Mouse (Mus musculus) heart, postnatal 0 days (tissue): ENCODE data around the gene E130311K13Rik. TPM values are rescaled to one million over a fixed set of nuclear protein-coding genes. Genes with fewer than 3 reads are reported as not detected.

Experiments used
- ATAC-seq: fragments of 200-750 bp; cut with Nextera tagmentation; 2 replicates; pipeline ENCODE4 v1.8.0; 2017; ENCODE audit warnings: low read depth, moderate number of reproducible peaks, moderate library complexity; ENCODE audit not compliant: insufficient read depth
- DNase-seq: peaks from one replicate; pipeline ENCODE4 v3.0.0-alpha.2; 2016; ENCODE audit warnings: low spot score
- H3K27ac ChIP-seq: fragments of 300-500 bp; sonication (generic); 2 replicates; pipeline ENCODE4 v1.5.1; 2014; ENCODE audit warnings: low read depth, mild to moderate bottlenecking
- H3K27me3 ChIP-seq: fragments of 300-500 bp; sonication (generic); 2 replicates; pipeline ENCODE4 v1.6.1; 2014; ENCODE audit warnings: low read length, mixed read lengths; ENCODE audit not compliant: control insufficient read depth, insufficient read depth
- H3K36me3 ChIP-seq: fragments of 300-500 bp; sonication (generic); replicated peaks from 2 replicates; pipeline ENCODE4 v1.6.1; 2014; ENCODE audit warnings: low read length, mixed read lengths; ENCODE audit not compliant: control insufficient read depth, insufficient read depth
- H3K4me1 ChIP-seq: fragments of 300-500 bp; sonication (generic); 2 replicates; pipeline ENCODE4 v1.6.1; 2014; ENCODE audit warnings: antibody characterized with exemption; ENCODE audit not compliant: control insufficient read depth, insufficient read depth
- H3K4me2 ChIP-seq: fragments of 300-500 bp; sonication (generic); 2 replicates; pipeline ENCODE4 v1.6.1; 2014; ENCODE audit warnings: low read depth, mild to moderate bottlenecking, low read length, moderate library complexity
- H3K4me3 ChIP-seq: fragments of 300-500 bp; sonication (generic); 2 replicates; pipeline ENCODE4 v1.5.1; 2014; ENCODE audit warnings: low read depth, low read length
- H3K9ac ChIP-seq: fragments of 300-500 bp; sonication (generic); replicated peaks from 2 replicates; pipeline ENCODE4 v1.6.1; 2014; ENCODE audit warnings: low read depth, low read length, mixed read lengths
- H3K9me3 ChIP-seq: fragments of 300-500 bp; sonication (generic); replicated peaks from 2 replicates; pipeline ENCODE4 v1.6.1; 2016; ENCODE audit warnings: low read length; ENCODE audit not compliant: control insufficient read depth
- CTCF ChIP-seq: IDR thresholded peaks from 2 replicates; pipeline ENCODE4 v1.5.1; 2016; ENCODE audit warnings: antibody characterized with exemption, control low read depth, low read depth
- EP300 ChIP-seq: IDR thresholded peaks from 2 replicates; pipeline ENCODE4 v1.6.1; 2016; ENCODE audit warnings: antibody characterized with exemption, low read depth
- WGBS: fragments of 180-500 bp; shearing (Covaris S2); extraction: QIAGEN DNeasy Blood & Tissue Kit; methylation state at CpG from one replicate; pipeline ENCODE4 v1.1.7; 2014; 5-methylcytosine and 5-hydroxymethylcytosine counted together
- polyA plus RNA-seq: library from polyadenylated mRNA; unstranded; fragments of >200 nt; fragmentation: Nextera tagmentation; extraction: Ambion mirVana; gene quantifications from 2 replicates; pipeline ENCODE4 v1.2.1, GENCODE M21; 2015
- total RNA-seq: library from RNA; depleted of rRNA; stranded (reverse); fragments of >200 nt; gene quantifications from 2 replicates; pipeline ENCODE4 v1.2.3, GENCODE M21; 2014; ENCODE audit warnings: low replicate concordance; rRNA removed

The E130311K13Rik gene
- total RNA-seq: 2.4 and 3.1 TPM in 2 replicates
- polyA plus RNA-seq: 6.0 and 7.3 TPM in 2 replicates

DNA sequence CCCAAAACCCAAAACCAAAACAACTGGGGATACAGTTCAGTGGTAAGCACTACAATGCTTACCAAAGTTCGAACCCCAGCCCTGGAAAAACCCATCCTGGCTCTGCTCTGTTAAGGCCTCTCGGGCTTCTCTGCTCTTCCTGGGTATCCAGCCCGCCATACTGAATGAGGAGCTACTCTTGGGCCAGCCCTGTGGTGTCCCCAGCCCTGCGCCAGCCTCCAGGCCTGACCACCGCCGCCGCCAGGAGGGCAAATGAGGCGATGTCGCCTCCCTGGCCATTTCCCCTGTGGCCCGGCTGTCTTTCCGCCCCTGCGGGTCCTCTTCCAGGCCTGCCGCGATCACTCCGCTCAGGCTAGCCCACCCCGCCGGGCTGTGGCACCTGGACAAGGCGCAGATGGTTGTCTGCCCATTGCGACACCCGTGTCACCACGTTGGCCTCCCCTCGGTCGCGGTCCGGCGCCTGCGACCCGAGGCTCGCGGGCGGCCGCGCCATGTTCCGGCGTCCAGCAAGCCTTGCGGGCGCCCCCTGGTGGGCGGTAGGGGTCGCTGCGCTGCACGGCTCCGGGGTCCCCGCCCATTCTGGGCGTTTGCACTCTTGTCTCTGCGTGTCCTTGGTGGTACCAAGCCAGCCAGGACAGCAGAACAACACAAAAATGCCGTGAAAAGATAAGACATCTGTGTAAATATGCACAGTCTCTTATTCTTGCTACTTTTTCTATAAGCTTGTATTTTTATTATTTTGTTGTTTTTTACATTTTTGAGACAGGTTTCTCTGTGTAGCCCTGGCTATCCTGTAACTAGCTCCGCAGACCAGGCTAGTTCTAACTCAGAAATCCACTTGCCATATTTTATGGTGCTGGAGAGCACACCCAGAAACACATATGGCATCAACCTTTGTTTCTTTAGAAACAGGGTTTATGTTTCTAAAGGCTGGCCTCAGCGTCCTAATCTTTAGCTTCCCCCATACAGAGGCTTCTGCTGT, at the start of gene E130311K13Rik:
Gene E130311K13Rik (minus strand): TSS at position 595 of the 982 bp plus-strand sequence.
- ATAC-seq (peak; percentile 96), DNase-seq (peak; percentile 84)
- H3K9me3 ChIP-seq: no peaks in the 10 kb centered on the region
- H3K9ac ChIP-seq: peak within 1 kb of the TSS; percentile 78
- no peaks in the 10 kb centered on the region for H3K36me3 ChIP-seq
- H3K27me3 ChIP-seq: no peaks in the 10 kb centered on the region
- peak within 1 kb of the TSS; percentile 66 for H3K4me2 ChIP-seq
- H3K4me1 ChIP-seq: no peaks in the 10 kb centered on the region
- TF ChIP-seq CTCF: peak; percentile 76
- no peak for TF ChIP-seq EP300
- 4% methylated on average over 48 of the region's 48 CpGs for WGBS
- peak within 1 kb of the TSS; percentile 90 for H3K27ac ChIP-seq
- H3K4me3 ChIP-seq: peak within 1 kb of the TSS; percentile 69

DNA sequence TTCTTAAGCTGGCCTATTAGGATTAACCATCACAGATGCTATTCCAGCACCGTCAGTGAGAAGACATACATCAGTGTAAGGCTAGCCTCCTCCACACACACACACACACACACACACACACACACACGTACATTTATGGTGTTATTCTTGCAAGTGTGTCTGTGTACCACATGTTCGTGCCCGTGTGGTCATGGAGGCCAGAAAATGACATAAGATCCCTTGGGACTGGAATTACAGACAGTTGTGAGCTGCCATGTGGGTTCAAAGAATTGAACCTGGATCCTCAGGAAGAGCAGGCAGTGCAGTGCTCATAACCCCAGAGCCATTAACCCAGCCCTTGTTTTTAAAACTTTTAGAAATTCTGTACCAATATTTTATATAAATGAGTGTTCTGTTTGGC, 48.6 kb upstream of the E130311K13Rik start:
- Histone ChIP-seq H3K4me1 (peaks cover 20% of the 10 kb centered on the region), H3K9me3 (no peaks in the 10 kb centered on the region), H3K36me3 (peaks cover 18% of the 10 kb centered on the region), H3K27me3 (no peaks in the 10 kb centered on the region), H3K4me2 (no peak overlapping the region), H3K4me3 (no peak overlapping the region), H3K27ac (no peak overlapping the region), H3K9ac (no peak overlapping the region)
- no peak for ATAC-seq
- no peak for DNase-seq
- TF ChIP-seq CTCF (no peak), EP300 (no peak)
- WGBS: 74% methylated on average over 4 of the region's 4 CpGs

DNA sequence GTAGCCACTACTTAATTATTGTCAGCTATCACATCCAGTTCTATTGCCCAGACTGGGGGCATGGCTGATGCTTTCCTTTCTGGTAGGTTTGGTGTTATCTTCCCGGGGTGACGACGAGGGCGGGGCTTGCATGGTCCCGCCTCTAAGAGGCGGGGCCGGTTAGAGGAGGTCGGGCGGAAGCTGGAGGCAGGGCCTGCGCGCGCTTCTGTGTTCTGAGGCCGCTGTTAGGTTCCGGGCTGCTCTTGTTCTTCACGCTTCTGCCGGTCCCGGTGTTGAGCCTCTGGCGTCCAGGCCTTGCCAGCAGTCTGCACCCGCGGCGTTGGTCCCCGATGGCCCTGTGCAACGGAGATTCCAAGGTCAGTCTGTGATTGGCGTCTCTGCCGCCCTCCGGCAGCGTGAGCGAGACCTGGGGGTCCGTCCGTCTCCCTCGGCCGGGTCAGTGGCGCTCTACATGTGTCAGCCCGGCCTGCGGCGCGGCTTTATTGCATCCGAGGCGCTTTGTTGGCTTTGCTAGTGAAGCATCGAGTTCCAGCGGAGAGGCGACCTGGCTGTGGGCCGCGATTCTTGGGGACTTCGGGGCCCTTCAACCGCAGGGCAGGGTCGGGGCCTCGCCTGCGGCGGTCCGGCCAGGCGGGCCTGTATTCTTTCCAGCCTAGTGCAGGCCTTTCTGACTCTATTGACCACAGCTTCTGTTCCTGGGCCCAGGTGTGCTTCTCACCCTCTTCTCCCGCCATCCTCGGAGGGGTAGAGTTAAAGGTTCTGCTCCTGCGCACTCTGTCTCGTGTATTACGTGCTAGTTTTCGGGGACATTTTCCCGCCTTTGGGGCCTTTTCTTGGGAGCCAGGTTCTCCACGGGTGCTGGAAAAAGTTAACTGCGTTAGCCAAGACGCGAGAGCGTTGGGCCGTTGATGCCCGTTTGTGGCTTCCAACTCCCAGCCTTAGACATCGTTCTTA, 47.0 kb upstream of the E130311K13Rik start, which contains the start of gene Gmps:
Gene Gmps (plus strand): TSS at position 152 of the 954 bp plus-strand sequence.
- under 1% methylated on average over 67 of the region's 67 CpGs for WGBS
- TF ChIP-seq EP300: no peak
- no peak for TF ChIP-seq CTCF
- Histone ChIP-seq H3K27me3 (no peaks in the 10 kb centered on the region), H3K9me3 (no peaks in the 10 kb centered on the region), H3K4me2 (peak within 1 kb of the TSS; percentile 75), H3K36me3 (peaks cover 8% of the 10 kb centered on the region), H3K4me3 (peak within 1 kb of the TSS; percentile 89), H3K4me1 (peaks cover 20% of the 10 kb centered on the region), H3K27ac (peak within 1 kb of the TSS; percentile 98), H3K9ac (peak within 1 kb of the TSS; percentile 84)
- DNase-seq (peak; percentile 93), ATAC-seq (peak; percentile 100)

DNA sequence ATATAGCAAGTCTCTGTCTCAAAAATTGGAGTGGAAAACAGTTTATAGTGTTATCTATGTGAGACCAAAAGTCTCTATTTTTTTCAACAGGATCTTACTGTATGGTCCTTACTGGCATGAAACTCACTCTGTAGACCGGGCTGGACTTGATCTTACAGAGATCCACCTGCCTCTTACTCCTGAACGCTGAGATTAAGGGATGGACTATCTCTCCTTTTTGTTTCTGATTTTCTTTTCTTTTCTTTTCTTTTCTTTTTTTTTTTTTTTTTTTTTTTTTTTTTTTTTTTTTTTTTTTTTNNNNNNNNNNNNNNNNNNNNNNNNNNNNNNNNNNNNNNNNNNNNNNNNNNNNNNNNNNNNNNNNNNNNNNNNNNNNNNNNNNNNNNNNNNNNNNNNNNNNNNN, 36.7 kb upstream of the E130311K13Rik start:
- H3K4me3 ChIP-seq: no peak overlapping the region
- no peaks in the 10 kb centered on the region for H3K36me3 ChIP-seq
- peaks cover 15% of the 10 kb centered on the region for H3K4me1 ChIP-seq
- no peaks in the 10 kb centered on the region for H3K9me3 ChIP-seq
- no peak overlapping the region for H3K27ac ChIP-seq
- no peak overlapping the region for H3K4me2 ChIP-seq
- no peak overlapping the region for H3K9ac ChIP-seq
- TF ChIP-seq CTCF (no peak), EP300 (no peak)
- no peak for ATAC-seq
- WGBS: 74% methylated on average over 2 of the region's 2 CpGs
- H3K27me3 ChIP-seq: 0 out of 2 replicates have a peak, but pooled peaks cover 4% of the 10 kb centered on the region
- DNase-seq: no peak

DNA sequence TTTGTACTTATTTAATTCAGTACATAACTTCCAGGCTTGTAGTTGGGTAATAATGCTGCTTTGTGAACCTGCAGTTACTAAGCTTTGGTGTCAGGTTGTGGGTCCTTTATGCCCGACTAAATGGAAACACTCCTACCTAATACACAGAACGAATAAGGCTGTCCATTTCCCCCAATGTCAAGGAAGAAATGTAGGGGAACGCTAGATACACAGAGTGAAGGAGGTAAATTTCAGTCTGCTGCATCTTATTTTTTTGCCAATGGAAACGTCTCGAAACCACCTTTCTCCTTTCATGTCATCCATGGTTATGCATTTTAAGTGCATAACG, 35.6 kb upstream of the E130311K13Rik start:
- Histone ChIP-seq H3K36me3 (no peaks in the 10 kb centered on the region), H3K4me1 (peaks cover 15% of the 10 kb centered on the region), H3K27me3 (0 out of 2 replicates have a peak, but pooled peaks cover 4% of the 10 kb centered on the region), H3K4me2 (peak overlapping the region; percentile 38), H3K9me3 (no peaks in the 10 kb centered on the region), H3K4me3 (peak overlapping the region; percentile 83; the same call in 1 of the 2 replicates), H3K27ac (peak overlapping the region; percentile 67), H3K9ac (no peak overlapping the region)
- no peak for DNase-seq
- 80% methylated on average over 6 of the region's 6 CpGs for WGBS
- ATAC-seq: no peak
- TF ChIP-seq EP300 (no peak), CTCF (no peak)
